Mouse (Mus musculus): ENCODE data around the gene Exog. TPM values are rescaled to one million over a fixed set of nuclear protein-coding genes. Genes with fewer than 3 reads are reported as not detected.

The Exog gene
- polyA plus RNA-seq, 1 experiment = 2.2 TPM

DNA sequence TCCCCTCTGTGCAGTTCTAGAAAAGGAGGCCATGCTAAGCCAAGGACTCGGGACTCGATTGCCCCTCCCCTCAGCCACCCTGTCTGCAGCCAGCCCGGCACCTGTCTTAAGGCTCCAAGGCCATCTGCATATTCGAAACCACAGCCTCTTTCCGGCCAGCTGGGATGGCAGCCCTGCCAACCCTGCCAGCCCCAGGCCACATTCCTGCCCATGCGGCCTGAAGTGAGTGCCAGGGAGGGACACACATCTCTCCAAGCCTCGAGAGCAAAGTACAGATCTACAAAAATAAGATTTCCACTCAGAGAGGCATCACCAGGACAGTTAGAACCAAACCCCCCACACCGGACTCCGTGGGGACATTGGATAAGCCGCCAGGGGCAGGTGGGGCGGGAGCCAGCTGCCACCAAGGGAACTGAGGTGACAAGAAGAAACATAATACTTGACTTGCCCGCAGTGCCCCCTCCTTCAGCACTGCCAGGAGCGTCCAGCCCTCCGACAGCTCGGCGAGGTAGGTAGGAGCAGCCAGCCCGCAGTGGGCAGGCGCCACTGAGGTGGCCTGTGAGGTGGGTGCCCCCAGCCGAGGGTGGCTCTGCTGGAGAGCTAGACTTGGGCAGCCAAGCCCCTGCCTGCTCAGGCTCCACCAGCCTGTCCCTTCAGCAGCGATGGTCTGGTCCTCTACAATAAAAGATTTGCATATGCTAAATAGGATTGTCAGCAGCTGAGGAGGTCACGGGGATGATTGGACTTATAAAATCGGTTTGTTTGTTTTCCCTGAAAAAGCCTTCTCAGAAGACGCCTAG, 39.0 kb downstream of the Exog start:
- no peak overlapping the region for H3K27ac ChIP-seq (ENCODE audit: insufficient read depth, low read depth, low read length)
- no peak for TF ChIP-seq POLR2A (IDR thresholded peaks at IDR 0.05; ENCODE audit: low read depth, low read length)
- no peak for TF ChIP-seq CTCF (conservative IDR thresholded peaks at IDR 0.05; ENCODE audit: insufficient read depth, insufficient read length, low read depth, low read length)

DNA sequence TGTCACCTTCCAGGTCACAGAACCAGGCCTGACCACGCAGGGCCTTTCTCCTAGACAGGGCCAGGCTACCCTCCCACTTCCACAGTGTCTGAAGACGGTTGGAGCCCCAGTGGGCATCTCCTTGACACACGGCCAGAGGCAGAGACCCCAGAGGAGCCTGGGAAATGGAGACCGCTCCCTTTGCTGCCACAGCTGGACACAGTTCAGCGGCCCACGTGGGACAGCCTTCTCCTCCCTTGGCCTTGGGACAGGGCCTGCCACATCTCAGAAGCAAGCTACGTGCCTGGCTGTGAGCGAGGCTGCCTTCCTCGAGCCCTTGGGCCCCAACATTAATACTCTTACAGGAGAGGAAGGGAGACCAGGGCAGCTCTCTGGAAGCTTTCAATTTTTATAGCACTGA, 39.7 kb downstream of the Exog start:
- Histone ChIP-seq H3K27me3 (replicated peaks; ENCODE audit: control insufficient read depth, insufficient read depth, low read length) (no peaks in the 10 kb centered on the region), H3K27ac (ENCODE audit: insufficient read depth, low read depth, low read length) (no peak overlapping the region), H3K36me3 (ENCODE audit: control insufficient read depth, insufficient read depth, low read length) (no peaks in the 10 kb centered on the region), H3K4me3 (ENCODE audit: insufficient read depth, low read depth, low read length) (no peak overlapping the region), H3K4me1 (ENCODE audit: control insufficient read depth, insufficient read depth, low read length) (no peaks in the 10 kb centered on the region)
- DNase-seq = no peak
- 59% methylated on average over 9 of the region's 9 CpGs for WGBS
- no peak for TF ChIP-seq POLR2A (IDR thresholded peaks at IDR 0.05; ENCODE audit: low read depth, low read length)
- no peak for TF ChIP-seq CTCF (conservative IDR thresholded peaks at IDR 0.05; ENCODE audit: insufficient read depth, insufficient read length, low read depth, low read length)

More for the DNA sequence above, 39.0 kb downstream of the Exog start:
- H3K27me3 ChIP-seq (replicated peaks; ENCODE audit: control insufficient read depth, insufficient read depth, low read length) = no peaks in the 10 kb centered on the region
- peak; percentile 65 for DNase-seq
- H3K4me3 ChIP-seq (ENCODE audit: insufficient read depth, low read depth, low read length) = no peak overlapping the region
- H3K4me1 ChIP-seq (ENCODE audit: control insufficient read depth, insufficient read depth, low read length) = no peaks in the 10 kb centered on the region
- 35% methylated on average over 23 of the region's 23 CpGs for WGBS
- no peaks in the 10 kb centered on the region for H3K36me3 ChIP-seq (ENCODE audit: control insufficient read depth, insufficient read depth, low read length)

DNA sequence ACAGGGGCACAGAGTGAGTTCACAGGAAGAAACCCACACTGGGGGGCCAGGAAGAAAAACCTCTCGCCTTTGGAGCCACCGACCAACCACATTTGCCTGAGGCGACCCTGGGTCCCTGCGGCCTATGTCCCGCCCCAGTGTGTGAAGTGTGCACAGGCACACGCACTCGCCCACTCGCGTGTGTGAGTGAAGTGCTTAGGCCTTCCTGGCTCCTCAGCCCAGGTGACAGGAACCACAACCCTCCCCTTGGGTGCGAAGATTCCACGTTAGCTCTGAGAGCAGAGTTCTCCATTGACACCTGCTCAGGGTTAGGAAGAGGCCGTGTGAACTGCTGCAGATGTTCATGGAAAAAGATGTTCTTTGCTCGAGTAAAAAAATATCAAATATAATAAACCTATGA, 40.1 kb downstream of the Exog start:
- DNase-seq = no peak
- no peaks in the 10 kb centered on the region for H3K36me3 ChIP-seq (ENCODE audit: control insufficient read depth, insufficient read depth, low read length)
- no peak overlapping the region for H3K4me3 ChIP-seq (ENCODE audit: insufficient read depth, low read depth, low read length)
- WGBS = 94% methylated on average over 13 of the region's 13 CpGs
- H3K27me3 ChIP-seq (replicated peaks; ENCODE audit: control insufficient read depth, insufficient read depth, low read length) = no peaks in the 10 kb centered on the region
- no peak overlapping the region for H3K27ac ChIP-seq (ENCODE audit: insufficient read depth, low read depth, low read length)
- no peaks in the 10 kb centered on the region for H3K4me1 ChIP-seq (ENCODE audit: control insufficient read depth, insufficient read depth, low read length)
- TF ChIP-seq CTCF (conservative IDR thresholded peaks at IDR 0.05; ENCODE audit: insufficient read depth, insufficient read length, low read depth, low read length) = no peak
- TF ChIP-seq POLR2A (IDR thresholded peaks at IDR 0.05; ENCODE audit: low read depth, low read length) = no peak

DNA sequence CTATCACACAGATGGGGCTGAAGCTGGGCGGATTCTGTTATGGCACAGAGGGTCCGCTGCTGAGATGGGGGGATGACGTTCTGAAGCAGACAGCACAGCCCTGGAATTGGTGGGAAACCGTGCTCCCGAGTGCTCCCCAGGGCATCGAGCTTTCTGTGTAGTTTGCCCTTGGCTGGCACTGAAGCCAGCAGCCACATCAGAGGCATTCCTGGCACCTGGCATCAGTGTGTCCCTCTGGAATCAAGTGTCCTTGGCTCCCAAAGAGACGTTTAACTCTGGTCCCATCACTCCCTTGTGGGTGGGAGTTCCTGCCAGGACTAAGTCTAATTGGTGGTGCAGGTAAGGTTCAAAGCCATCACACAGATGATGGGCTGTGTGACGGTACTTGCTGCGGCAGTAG, 51.6 kb downstream of the Exog start:
- Histone ChIP-seq H3K27me3 (replicated peaks; ENCODE audit: control insufficient read depth, insufficient read depth, low read length) (no peaks in the 10 kb centered on the region), H3K4me3 (ENCODE audit: insufficient read depth, low read depth, low read length) (no peak overlapping the region), H3K27ac (ENCODE audit: insufficient read depth, low read depth, low read length) (no peak overlapping the region), H3K36me3 (ENCODE audit: control insufficient read depth, insufficient read depth, low read length) (no peaks in the 10 kb centered on the region), H3K4me1 (ENCODE audit: control insufficient read depth, insufficient read depth, low read length) (no peaks in the 10 kb centered on the region)
- 88% methylated on average over 9 of the region's 9 CpGs for WGBS
- no peak for DNase-seq
- no peak for TF ChIP-seq CTCF (conservative IDR thresholded peaks at IDR 0.05; ENCODE audit: insufficient read depth, insufficient read length, low read depth, low read length)
- TF ChIP-seq POLR2A (IDR thresholded peaks at IDR 0.05; ENCODE audit: low read depth, low read length) = no peak

DNA sequence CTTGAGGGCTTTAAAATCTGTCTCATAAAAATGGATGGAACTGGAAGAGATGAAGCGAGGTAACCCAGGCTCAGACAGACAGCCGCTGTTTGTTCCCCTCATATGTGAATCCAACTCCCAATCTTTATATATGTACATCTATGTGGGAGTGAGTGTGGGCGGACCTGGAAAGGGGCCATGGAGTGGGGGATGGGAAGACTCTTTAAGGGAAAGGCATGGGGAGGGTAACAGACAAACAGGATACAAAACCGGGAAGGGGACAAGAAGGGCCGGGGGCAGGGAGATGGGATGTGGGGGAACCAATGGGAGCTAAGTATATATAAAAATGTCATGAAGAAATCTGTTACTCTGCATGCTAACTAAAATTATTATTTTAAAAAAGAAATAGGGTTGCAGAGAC, 52.2 kb downstream of the Exog start:
- no peaks in the 10 kb centered on the region for H3K27me3 ChIP-seq (replicated peaks; ENCODE audit: control insufficient read depth, insufficient read depth, low read length)
- H3K36me3 ChIP-seq (ENCODE audit: control insufficient read depth, insufficient read depth, low read length) = no peaks in the 10 kb centered on the region
- TF ChIP-seq POLR2A (IDR thresholded peaks at IDR 0.05; ENCODE audit: low read depth, low read length) = no peak
- no peaks in the 10 kb centered on the region for H3K4me1 ChIP-seq (ENCODE audit: control insufficient read depth, insufficient read depth, low read length)
- H3K27ac ChIP-seq (ENCODE audit: insufficient read depth, low read depth, low read length) = no peak overlapping the region
- no peak overlapping the region for H3K4me3 ChIP-seq (ENCODE audit: insufficient read depth, low read depth, low read length)
- 66% methylated on average over 5 of the region's 5 CpGs for WGBS
- DNase-seq = no peak

- TF ChIP-seq POLR2A (IDR thresholded peaks at IDR 0.05; ENCODE audit: low read depth, low read length) = no peak
- no peak for TF ChIP-seq CTCF (conservative IDR thresholded peaks at IDR 0.05; ENCODE audit: insufficient read depth, insufficient read length, low read depth, low read length)
- H3K4me3 ChIP-seq (ENCODE audit: insufficient read depth, low read depth, low read length) = no peak overlapping the region
- no peak overlapping the region for H3K27ac ChIP-seq (ENCODE audit: insufficient read depth, low read depth, low read length)
- no peaks in the 10 kb centered on the region for H3K27me3 ChIP-seq (replicated peaks; ENCODE audit: control insufficient read depth, insufficient read depth, low read length)
- no peaks in the 10 kb centered on the region for H3K36me3 ChIP-seq (ENCODE audit: control insufficient read depth, insufficient read depth, low read length)
- H3K4me1 ChIP-seq (ENCODE audit: control insufficient read depth, insufficient read depth, low read length) = no peaks in the 10 kb centered on the region
- WGBS = 75% methylated on average over 15 of the region's 15 CpGs
- DNase-seq = peak; percentile 37
These were observed 53.0 kb downstream of the Exog start for GRCm38 (mm10) chr9:119497546-119498246.

GRCm38 (mm10) chr9:119498247-119498607, 53.5 kb downstream of the Exog start:
- no peaks in the 10 kb centered on the region for H3K36me3 ChIP-seq (ENCODE audit: control insufficient read depth, insufficient read depth, low read length)
- no peak for DNase-seq
- no peaks in the 10 kb centered on the region for H3K4me1 ChIP-seq (ENCODE audit: control insufficient read depth, insufficient read depth, low read length)
- H3K27me3 ChIP-seq (replicated peaks; ENCODE audit: control insufficient read depth, insufficient read depth, low read length) = no peaks in the 10 kb centered on the region
- TF ChIP-seq POLR2A (IDR thresholded peaks at IDR 0.05; ENCODE audit: low read depth, low read length) (no peak), CTCF (conservative IDR thresholded peaks at IDR 0.05; ENCODE audit: insufficient read depth, insufficient read length, low read depth, low read length) (no peak)
- WGBS = 85% methylated on average over 9 of the region's 9 CpGs
- no peak overlapping the region for H3K27ac ChIP-seq (ENCODE audit: insufficient read depth, low read depth, low read length)
- no peak overlapping the region for H3K4me3 ChIP-seq (ENCODE audit: insufficient read depth, low read depth, low read length)
